Mouse (Mus musculus) right cerebral cortex, postnatal 25 days (tissue): Measurements from ENCODE around the gene Ephb3.

Experiments used
- DNase-seq: peaks from one replicate; pipeline ENCODE4 v3.0.0; 2022

Gene Ephb3

DNA sequence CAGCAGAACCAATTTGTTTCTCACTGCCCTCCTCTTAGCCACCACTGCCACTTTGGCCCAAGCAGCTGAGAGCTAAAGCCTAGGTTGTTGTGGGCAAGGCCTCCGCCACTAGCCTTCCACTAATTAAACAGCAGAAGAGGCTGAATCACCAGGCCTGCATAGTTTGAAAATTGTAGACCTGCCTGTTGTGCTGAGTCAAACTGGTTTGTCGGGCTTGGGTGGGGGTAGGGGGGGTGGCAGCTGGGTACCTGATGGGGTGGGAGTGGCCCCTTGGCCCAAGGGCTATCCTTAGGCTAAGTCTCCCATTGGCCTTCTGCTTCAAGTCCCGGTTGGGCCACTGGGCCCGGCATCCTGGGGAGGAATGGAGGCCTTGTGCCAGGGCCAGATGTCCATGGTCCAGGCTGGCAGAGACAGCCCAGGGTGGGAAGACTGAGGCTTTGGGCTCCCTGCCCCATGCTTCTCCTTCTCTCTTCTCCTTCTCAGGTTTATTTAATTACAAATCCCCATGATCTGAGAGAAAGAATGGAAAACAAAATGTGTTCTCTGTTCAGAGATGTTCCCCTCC, 3.5 kb downstream of the Ephb3 start:
- DNase-seq: no peak

DNA sequence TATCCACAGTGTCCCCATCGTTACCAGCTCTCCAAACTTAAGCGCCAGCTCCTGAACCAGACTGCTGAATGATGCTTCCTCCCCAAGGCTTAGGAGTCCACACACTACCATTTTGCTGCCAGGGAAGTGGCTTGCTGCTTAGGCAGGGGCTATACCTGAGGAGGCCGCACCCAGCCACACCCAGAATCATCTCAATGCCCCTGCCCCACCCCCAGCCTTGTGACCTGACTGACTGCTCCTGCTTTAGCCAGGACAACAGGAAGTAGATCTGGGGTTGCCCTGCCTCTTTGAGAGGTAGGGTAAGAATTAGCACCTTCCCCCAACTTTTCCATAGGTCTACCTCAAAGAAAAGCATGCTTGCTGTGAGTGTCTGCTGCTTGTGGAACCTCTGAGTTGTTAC, 4.7 kb downstream of the Ephb3 start:
- no peak for DNase-seq

DNA sequence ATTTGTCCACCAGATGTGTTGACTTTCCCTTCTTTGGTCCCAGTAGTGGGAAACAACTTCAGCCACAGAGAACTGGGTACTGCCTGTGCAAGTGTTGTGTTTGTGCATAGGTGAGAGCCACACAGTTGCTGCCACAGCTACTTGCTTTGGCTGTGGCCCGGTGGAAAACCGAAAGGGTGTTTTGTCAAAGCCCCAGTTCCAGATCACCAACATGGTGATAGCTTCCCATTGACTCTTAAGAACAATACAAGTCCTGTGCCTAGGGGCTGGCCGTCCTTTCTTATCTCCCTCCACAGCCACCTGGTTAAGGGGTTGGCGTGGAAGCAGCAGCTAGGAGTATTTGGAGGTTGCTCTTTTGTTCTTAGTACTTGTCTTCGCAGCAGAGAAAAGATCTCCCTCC, 5.6 kb downstream of the Ephb3 start:
- DNase-seq: peak; percentile 22

DNA sequence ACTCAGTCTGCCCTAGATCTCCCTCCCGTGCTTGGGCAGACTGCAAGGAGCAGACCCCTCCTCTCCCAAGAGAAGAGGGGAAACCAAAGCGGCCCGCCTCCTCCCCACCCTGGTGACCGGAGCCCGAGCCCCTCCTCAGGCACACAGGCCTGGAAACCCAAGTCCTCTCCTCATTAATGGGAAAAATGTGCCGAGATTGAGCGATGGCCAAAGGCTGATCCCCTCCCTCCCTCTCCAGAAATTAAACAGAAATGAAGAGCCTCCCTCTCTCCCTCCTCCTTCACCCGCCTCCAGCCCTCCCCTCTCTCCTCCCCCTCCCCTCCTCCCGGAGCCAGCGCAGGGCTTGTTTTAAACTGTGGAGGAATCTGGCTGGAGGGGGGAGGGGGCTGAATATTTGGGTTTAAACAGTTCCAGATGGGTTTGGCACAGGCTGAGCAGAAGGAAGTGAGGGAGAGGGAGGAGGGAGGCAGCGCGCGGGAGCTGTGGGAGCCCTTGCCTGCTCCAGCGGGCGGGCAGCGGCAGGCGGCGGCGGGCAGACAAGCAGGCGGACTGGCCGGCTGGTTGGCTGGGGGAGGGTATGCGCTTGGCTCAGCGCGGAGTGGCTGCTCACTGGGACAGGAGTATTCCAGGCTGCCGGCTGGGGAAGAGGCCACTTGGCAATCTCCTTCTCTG, 6.2 kb downstream of the Ephb3 start:
- DNase-seq: peak; percentile 88

DNA sequence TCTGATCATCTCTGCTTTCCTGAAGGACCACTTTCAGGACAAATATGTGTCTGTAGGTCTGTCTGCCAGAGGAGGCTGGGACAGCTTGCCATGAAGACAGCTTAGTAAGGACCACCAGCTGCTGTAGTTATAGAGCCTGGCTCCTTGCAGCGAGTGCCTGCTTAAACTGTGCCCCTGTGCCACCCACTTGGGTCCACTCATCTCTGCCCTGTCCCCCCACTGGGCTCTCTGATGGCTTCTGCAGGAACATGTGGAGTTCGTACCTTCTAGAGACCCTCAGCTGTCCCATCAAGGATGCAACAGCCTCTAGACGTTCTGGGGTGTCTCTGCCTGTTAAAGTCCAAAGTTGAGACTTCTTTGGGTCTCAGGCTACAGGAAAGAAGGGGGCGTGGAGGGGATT, 6.9 kb downstream of the Ephb3 start:
- DNase-seq: no peak

DNA sequence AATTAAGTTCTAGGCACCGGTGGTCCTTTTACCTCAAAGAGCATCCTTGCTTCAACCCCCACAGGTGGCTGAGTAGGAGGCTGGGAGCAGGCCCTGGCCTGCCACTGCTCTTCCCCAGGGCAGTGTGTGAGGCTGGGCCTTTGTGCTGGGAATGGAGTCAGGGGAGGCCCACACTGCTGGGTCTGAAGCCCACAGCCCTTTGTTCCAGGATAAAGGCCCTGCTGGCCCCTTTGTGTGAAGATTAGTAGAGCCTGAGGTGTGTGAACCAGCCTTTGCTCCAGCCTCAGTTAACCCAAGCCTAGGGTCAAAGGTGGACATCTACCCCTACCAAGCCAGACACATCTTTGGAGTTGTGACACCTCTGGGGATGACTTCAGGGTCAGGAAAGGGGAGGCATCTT, 7.8 kb downstream of the Ephb3 start:
- DNase-seq: no peak

DNA sequence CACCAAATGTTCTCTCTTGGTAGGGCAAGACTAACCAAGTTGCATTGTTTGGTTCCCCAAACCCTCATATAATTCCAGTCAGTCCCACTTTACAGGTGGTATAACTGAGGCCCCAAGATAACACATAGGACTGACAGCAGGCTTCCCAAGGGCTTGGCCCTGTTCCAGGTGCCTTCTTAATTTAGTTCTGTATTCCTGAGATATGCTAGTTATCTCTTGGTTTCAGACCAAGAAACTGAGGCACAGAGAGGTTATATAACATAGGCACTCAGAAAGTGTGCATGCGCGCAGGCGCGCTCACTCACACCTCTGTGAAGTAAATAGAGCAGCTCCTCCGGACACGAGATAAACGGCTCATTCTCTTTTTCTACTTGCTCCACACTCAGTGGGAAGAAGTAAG, 9.4 kb downstream of the Ephb3 start:
- no peak for DNase-seq

DNA sequence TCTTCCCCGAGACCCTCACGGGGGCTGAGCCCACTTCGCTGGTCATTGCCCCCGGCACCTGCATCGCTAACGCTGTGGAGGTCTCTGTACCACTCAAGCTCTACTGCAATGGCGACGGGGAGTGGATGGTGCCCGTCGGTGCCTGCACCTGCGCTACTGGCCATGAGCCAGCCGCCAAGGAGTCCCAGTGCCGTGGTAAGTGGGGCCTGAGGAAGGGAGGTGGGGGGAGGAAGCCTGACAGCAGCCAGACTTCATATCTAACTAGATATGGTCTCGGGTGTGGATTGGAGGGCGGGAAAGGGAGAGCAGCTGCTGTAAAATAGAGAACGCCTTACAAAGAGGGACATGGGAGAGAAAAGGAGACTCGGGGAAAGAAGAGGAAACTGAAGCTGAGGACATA, 10.2 kb downstream of the Ephb3 start:
- DNase-seq: no peak

DNA sequence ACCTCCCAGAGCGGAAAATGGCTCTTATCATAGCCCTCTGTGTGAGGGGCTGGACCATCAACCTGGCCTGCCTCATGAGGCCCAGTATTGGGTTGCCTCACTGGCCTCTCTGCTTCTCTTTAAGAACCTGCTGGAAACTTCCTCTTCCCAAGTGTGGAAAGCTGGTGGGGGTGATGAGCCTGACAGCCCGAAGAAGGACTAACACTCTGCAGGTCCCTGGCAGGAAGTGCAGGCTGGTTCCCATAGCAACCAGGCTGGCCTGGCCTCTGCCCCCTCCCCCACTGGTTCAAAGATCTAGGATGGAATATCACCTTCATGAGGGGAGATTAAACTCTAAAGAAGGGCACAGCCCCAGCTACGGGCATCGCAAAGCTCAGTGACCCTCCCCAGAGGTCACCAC, 11.5 kb downstream of the Ephb3 start:
- DNase-seq: no peak

DNA sequence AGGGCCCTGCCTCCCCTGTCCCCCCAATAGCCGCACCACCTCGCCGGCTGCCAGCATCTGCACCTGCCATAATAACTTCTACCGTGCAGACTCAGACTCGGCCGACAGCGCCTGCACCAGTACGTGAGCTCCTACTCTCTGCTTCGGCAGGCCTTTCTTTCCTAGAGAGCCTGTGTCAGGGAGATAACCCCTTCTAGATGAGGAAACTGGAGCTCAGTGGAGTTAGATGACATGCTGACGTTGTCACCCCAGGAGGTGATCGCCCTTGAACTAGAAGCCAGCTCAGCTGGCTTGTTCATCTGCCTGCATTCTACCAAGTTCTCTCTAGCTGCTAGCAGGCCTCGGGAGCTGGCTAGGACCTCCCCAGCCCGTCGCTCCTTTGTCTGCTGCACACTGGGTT, 12.7 kb downstream of the Ephb3 start:
- DNase-seq: no peak

DNA sequence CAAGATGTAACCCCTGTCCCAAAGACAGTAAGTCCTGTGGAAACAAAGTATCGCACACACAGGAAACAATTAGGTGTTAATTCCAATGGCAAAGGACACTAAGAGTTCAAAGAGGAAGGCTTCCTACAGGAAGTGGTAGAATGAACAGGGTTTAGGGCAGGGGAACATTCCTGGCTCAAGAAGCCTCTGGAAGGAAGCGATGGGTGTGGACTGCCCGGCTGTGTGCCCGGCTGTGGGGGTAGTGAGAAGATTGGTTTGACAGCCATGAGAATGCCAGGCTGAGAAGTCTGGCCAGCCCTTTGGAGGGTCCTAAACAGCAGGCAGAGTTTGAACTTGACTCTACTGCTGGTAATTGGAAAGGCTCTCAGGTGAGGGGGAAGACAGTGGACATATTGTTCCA, 15.1 kb downstream of the Ephb3 start:
- no peak for DNase-seq

DNA sequence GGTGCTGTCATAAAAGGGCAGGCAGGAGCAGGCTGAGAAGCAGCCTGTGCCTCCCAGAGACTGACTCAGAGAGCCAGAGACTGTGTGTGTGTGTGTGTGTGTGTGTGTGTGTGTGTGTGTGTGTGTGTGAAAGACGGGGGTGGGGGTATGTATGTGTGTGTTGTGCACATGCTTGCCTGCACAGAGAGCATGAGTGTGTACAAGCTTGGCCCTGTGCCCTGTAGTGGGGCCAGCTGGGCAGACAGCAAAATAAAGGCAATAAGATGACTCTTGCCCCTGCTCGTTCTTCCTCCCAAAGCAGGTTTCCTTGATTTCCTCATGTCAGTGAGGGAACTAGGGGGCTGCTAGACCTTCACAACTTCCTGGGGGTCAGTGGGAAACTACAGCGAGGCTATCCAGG, 18.5 kb downstream of the Ephb3 start:
- no peak for DNase-seq

DNA sequence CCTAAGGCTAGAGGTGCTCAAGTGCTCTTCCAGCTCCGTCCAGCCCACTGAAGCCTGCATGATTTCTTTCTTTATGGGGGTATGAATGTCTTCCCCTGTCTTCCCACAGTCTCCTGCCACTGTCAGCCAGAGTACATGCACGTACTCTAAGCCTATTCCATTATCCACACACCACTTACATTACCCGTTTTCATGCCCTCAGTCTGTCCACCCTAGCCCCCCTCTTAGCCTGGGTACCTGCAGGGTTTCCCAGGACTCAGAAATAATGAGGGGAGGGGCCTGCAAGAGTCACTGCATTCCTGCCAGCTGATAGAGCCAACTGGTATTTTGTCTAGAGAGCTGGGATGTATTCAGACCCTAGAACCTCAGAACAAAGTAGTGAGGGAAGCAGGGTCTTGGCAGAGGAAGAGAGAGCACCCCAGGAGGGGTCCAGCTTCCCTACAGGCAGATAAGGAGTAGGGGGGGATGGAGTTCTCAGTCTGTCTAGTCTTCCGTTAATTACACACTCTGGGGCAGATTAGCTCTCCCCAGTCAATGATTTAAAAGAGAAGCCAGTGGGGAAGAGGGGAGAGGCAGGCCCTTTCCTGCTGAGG, 20.2 kb downstream of the Ephb3 start:
- no peak for DNase-seq

DNA sequence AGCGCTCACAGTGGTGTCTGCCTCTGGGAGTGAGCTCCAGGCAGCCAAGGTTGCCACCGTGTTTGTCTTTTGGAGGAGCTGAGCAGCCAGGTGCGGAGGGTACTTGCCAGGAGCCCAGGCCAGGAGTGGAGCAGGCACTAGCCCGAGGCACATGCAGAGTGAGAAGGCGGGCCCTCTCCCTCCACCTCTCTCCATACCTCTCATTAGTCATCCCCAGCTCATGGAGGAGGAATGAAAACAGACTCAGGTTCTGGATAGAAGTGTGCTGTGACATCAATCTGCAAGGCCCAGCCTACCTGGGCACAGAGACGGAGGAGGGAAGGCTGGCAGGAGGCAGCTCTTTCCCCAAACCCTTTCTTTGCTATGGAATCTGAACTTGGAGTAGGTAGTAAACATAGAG, 22.1 kb downstream of the Ephb3 start:
- no peak for DNase-seq

DNA sequence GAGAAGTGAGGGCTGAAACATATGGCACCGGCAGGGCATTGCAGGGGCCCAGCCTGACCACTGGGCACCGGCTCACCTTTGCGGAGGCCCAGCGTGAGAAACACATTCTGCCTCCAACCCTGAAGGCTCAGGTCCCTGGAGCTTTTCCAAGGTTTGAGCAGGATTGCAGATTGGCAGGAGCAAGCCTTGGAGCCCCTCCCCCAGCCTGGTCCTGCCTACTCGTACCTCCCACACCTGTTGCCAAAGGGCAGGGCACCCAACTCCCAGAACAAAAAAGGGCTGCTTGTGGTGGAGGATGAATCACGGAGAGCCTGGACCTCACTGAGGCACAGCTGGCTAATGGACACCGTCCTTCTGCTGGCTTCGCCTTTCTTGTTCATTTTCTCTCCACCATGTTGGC, 30.6 kb downstream of the Ephb3 start:
- DNase-seq: no peak

DNA sequence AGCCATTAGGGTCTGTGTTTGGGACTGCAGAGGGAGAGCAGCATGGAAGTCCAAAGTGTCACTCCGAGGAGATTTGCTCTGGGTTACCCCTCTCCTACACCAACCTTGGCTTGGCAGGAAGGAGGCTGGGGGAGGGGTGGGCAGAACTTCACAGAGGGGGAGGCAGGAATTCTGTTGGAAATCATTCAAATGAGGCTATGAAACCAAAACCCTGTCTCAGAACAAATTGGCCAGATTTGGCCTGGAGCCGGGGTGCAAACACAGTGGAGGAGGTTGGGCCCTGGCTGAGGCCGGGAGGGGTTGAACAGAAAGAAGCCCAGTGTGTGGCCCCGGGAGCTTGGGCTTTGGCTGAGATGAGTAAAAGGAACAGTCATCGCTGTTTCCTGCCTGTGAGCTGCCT, 34.2 kb downstream of the Ephb3 start:
- peak; percentile 19 for DNase-seq

DNA sequence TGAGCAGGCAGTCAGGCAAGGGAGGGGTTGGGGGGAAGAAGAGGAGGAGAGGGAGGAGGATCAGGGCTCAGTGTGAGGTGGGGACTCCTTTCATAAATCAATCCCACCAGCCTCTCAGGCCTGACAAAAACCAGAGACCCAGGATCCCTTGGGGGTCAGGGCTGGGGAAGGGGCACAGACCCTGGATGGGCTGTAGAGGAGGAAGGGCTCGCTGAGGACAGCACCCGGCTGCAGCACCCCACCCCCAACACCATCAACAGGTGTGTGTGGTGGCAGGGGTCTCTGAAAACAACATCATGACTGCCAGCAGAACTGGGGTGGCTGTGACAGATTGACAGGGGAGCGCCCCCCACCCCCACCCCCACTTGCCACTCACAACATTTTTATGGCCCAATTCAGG, 36.0 kb downstream of the Ephb3 start:
- DNase-seq: no peak

DNA sequence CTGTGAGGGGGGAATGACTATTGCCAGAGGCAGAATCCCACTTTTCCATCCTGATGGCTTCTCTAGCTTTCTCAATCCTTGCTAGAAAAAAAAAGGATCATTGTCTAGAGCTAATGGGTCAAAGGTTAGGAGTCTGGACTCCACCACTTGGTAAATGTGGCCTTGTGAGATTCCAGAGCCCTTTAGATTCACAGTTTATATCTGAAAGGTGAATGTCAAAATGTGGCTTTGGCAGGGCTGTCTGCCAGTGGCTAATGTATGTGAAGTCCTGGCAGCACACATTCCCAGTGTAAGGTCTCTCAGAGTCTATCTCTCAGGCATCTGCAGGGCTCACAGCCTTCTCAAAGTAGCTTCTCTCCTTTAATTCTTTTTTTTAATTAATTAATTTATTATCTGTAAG, 36.5 kb downstream of the Ephb3 start:
- DNase-seq: no peak

DNA sequence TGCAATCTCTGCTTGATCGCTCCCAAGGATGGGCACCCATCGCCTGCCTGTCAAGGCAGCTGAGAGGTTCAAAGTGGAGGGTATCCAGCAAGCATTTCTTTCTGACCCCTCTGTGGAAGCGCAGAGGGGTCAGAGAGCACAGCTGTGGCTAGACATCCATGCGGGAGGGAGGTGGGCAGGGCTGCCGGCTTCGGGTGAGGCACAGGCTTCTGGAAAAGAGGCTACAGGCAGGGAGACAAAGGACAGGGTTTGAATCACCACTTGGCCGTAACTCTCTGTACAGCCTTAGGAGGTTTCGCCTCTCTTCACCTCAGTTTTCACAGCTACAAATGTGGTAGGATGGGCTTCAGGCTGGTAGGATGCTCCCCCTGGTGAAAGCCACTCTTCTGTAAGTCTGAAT, 38.4 kb downstream of the Ephb3 start:
- no peak for DNase-seq

DNA sequence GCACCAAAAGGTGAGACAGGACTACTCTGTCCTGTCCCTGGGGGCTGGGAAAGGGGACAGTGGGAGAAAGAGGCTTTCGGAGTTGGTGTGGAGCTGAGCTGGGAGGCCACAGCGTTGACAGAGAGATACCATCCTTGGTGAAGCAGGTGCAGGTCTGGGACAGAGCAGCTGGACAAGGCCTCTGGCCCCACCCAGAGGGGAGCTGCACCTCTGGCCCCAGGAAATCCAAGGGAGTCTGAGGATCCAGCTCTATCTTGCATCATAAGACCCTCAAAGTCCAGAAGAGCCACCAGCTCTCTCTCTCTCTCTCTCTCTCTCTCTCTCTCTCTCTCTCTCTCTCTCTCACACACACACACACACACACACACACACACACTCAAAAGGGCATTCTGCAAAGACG, 40.2 kb downstream of the Ephb3 start:
- no peak for DNase-seq

DNA sequence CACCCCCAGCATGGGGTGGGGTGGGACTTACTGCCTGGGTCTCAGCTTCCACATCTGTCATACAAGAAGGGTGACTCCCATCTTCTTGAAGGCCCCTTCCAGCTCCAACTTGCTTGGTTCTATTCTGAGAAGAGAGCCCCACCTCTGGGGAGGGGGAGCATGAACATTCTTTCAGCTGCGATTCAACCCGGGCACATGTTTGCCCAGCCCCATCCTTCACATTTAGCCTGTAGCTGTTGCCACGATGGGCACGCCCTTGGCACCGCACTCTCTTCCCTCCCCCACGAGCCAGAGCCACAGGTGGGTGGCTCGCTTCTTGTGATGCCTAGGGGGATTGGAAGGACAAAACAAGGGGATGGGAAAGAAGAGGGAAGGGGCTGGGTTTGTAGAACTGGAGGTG, 40.8 kb downstream of the Ephb3 start:
- no peak for DNase-seq

DNA sequence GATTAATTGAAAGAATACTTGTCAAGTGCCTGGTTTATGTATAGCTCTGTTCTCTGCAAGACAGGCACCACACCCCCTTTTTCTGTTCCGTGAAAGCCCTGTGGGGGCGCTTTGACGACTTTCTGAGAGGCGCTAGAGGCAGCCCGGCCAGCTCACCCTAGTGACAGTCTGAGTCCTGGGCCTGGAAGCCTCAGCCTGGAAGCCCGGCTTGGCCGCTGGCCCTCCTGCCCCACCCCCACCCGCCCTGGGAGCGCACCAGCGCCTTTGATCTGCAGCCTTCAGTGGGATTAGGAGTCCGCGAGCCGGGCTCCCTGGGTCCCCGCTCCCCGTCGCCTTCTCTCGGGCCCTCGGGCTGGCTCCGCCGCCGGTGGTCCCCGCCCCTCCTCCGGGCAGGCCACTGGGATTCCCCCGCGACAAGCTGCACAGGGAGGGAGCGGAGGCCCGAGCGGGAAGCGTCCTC, 41.4 kb downstream of the Ephb3 start:
- DNase-seq: peak; percentile 78

DNA sequence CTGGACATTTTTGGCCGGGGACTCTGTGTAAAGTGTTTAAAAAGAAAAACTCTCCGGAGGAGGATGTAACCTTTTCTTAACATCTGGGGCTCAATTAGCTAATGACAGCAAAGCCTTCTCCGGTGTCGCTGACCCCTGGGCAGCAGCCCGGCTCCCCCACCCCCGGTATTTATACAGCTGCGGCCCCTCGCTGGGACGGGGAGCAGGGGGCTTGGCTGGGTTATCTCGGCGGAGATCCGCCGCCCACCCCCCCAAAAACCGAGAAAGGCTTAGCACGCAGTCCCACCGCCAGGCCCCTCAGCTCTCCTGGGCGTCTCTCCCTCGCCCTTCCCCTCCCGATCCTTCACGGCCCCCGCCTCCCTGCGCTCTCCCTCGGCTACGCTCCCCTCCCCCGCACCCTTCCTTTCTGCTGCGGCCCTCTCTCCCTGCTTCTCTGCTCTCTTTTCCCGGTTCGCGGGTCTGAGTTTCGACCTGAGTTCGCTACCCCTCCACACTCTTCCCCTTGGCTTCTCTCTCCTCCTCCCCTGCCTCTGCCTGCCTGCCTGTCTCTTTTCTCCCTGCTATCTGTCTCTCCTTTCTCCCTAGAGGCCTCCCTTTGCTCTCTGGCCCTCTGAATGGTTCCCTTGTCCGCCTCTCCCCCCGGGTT, 42.0 kb downstream of the Ephb3 start:
- peak; percentile 26 for DNase-seq

DNA sequence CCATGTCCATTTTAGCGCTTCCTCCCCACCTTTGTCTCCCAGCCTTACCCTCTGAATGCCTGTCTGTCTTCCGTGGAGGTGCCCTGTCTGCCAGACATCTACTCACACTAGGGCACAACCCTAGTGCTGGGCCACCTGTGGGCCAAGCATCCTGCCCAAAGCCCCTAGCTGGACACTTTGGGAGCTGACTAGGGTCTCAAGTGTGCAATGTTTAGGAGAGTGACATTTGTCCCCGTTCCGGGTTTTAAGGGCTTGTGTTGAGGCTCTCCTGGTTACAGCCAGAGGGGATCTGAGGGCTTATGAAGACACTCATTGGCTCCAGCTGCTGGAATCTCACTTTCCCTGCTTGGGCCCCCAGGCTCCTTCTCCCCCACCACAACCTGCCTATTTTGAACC, 42.5 kb downstream of the Ephb3 start:
- DNase-seq: no peak
